Mouse (Mus musculus) mouse embryonic stem cell (cell line): Measurements from ENCODE around the gene Fbxw27.
"Not testable (repeated sequence)": the region's sequence is repeated elsewhere in the genome, so short reads cannot be mapped to it uniquely, and the experiment has no call there.

Source experiments
- in situ Hi-C, 2 experiments: fragments of 300-500 bp; cut with MboI; formaldehyde crosslinking; loops; 1 replicate in 1 of 2; 3 replicates in 1 of 2; pipeline ENCODE4 v1.14.3; 2019 to 2020; ENCODE audit warnings: low sequenced_read_pairs in 2 of 2, low pct_unique_long_range_greater_than_20kb in 1 of 2, mixed read lengths in 1 of 2; ENCODE audit not compliant: unreplicated experiment in 1 of 2

The Fbxw27 gene

DNA sequence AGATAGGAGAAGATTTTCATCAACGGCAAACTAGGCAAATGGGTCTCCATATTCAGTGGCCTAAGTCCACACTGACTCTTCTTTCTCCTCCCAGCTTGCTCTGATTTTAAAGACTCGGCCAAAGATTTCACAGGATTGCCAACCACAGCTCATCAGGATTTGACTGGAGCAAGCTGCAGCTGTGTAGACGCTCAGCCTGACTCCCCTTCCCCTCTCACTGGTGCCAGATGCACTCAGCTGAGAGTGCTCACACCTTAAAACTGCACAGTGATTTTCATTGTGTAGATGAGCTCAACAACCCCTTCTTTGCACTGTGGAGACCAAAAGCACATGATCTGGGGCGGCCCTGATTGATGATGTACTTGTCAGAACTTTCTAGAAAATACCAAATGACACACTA, at the start of gene Fbxw27:
Gene Fbxw27 (minus strand): TSS at position 101 of the 400 bp plus-strand sequence.
- in situ Hi-C loops = not testable (repeated sequence)

DNA sequence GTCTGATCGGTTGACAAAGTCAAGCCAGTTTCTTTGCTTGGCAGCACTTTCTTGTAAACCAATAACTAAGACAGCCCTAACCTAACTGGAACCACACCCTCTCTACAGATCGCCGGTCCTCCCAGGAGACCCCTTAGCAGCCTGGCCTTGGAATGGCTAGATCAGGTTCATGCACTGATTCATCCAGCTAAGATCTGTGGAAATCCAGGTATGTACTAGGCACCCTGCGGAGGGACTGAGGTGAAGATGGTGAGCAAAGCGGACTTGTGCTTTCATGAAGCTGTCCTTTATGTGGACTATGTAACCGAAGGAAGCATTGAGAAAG, 42.6 kb upstream of the Fbxw27 start:
- in situ Hi-C loops = no loop called here

DNA sequence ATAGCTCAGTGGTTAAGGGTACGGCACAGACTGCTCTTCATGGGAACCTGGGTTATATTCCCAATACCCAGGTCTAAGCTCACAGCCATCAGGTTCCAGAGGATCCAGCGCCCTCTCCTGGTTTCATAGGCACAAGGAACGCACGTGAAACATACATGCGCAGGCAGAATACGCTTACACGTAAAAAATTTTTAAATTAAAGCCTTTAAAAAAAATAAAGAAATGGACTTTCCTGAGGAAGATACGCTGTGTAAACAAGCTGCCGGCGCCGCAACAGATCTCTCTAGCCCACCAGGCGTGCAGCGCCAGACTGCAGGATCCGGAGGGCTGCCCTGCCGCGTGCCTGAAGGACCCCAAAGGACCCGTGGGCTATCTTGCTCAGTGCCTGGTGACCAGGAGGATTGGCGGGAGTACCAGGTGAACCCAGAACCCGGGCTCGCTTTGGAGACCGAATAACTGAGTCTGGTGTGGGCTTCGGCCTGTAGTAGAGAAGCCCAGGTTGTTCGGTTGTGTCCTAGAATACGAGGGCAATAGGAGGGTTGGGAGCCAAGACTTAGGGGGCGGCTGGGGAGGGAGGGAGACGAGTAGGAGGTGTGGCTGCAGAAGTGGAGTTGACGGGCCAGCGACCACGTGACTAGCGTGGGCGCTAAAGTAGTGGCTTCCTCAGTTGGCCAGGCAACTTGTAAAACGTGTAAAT, 42.1 kb upstream of the Fbxw27 start, which contains the start of gene Nme6:
Gene Nme6 (plus strand): TSS at position 359 of the 697 bp plus-strand sequence.
- in situ Hi-C loops = no loop called here

DNA sequence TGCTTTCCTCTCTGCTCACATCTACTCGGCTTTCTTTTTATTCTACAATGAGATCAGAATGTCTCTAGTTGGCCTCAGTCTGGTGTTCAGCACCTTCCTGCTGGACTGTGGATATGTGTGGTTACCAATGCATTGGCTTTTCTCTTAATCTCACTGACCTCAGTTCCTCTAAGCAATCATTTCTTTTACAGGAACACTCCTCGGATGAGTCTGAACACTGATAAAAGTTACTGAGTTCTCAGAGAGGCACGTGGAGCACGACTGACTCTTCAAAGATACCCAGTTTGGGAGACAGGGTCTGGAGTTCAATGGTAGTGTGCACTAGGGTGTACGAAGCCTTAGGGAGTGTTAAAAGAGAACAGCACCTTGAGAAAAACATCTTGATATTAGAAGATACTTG, 35.7 kb upstream of the Fbxw27 start:
- in situ Hi-C loops = no loop called here

DNA sequence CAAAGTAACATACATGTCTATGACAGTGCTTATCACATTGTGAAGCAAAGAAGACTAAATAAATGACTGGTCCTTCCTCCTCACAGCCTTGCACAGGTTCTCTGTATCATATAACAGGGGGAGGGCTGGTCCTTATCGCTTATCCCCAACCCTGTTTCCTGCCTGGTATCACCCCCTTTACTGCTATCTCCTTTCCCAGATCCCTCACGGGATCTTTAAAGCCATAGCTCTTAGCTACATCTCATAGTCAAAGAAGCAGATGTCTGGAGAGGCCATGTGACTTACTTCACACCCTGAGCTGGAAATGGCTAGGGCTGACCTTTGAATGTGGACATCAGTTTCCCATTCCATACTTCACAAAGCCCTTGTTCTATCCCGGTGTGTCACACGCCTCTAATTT, 35.3 kb upstream of the Fbxw27 start:
- in situ Hi-C loops = no loop called here

DNA sequence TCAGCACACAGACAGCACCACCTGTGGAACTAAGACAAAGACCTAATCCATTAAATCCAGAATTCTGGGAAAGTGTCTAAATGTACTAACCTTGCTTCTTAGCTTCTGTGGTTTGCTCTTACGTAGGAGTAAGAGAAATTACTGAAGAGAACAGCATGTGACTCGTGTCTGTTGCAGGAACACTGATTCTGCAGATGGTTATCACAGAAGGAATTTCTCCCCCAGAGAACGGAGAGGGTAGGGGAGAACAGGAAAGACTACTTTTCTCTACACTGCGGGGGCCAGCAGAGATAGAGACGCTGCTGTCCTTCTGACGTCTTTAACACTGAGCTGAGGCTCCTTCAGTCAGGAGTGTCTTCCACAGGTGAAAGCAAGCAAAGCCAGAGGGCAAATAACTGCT, 25.9 kb upstream of the Fbxw27 start:
- in situ Hi-C loops = no loop called here

DNA sequence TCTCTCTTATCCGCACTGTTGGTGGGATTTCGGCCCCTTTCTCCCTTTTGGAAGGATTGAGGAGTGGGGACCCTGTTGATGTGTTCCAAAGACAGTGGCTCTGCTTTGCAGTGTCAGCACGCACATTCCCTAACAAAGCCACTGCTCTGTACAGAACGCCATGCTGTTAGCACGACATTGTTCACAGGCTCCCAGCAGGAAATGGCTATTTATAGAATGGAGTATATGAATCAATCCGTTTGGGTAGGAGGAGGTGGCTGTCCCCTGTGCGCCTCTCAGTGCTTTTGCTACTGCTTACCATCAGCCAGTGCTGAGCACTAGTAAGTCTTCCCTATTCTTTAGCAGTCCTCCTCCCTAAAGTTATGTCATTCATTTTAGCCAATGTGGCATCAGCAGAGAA, 23.0 kb upstream of the Fbxw27 start:
- in situ Hi-C loops = no loop called here

DNA sequence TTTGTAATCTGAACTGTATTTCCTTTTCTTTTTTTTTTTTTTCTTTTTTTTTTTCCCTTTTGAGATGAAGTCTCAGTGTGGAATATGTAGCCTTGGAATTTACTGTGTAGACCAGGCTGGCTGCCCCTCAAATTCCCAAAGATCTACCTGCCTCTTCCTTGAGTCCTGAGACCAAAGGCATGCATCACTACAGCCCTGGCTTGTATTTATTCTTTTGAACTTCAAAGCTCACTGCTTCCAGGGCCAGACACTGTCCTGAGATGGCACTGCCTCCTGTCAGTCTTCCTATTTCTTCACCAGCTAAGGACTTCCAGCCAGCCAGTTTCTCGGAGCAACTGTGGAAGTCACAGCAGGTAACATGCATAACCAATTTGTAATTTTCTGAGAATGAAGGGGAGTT, 21.5 kb upstream of the Fbxw27 start, which contains the start of gene Spink8:
Gene Spink8 (plus strand): TSS at position 301 of the 400 bp plus-strand sequence.
- in situ Hi-C loops = no loop called here

DNA sequence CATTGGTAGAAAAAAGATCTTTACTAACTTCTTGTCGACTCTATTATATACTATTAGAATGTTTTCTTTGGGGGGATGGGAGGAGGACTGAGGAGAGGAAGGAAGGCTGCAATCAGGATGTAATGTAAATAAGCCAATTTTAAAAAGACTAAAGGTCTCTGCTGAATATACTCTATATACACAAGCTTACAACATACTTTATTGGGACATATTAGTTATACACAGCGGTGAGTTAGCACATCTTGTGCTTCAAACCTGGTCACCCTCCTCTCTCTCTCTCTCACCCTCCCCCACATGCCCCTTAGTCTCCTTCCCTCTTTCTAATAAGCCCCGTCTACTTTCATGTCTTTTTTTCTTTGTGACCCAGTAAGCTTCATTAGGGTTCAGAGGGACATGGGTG, 17.4 kb upstream of the Fbxw27 start:
- in situ Hi-C loops = no loop called here

DNA sequence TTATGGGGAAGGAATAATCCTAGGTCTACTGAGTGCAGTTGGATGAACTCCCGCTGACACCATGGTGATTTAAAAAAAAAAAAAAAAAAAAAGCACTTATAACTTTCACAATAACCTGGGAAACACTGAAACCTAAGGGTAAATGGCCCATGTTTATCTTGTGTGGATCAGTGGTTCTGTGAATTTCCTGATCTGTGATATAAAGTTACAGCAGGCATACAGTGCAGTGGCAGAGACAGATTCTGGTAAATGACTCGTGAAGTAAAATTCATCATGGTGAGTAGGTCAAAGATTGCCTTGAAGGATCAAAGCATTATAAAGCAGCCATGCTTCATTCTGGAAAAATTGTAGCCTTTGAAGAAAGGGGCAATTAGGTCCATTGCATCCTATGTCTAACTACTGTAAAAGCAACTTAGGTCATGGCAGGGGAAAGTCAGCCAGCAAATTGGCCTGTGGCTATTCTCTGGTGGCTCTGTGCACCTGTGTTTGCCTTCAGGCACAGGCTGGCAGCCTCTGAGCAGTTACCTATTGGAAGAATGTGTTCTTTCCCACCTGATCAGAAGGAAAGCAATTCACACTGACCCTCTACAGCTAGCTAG, 16.3 kb upstream of the Fbxw27 start:
- in situ Hi-C loops = no loop called here

DNA sequence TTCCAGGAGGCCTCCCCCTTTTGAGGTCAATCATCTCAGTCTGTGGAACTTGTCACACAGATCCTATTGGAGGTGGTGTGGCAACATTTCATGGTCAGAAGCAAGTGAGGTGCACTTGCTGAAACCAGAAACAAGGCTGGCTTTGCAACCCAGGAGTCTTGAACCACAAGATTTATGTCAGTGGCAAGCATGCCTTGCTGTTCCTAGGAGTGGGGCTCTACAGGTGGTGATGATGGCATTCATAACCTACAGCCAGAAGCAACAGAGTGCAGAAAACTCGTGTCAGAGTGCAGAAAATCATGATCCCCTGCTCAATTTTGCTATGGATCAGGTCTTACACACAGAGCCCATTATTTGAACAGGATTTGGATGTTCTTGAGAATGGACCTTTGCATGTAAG, 15.8 kb upstream of the Fbxw27 start:
- in situ Hi-C loops = no loop called here

DNA sequence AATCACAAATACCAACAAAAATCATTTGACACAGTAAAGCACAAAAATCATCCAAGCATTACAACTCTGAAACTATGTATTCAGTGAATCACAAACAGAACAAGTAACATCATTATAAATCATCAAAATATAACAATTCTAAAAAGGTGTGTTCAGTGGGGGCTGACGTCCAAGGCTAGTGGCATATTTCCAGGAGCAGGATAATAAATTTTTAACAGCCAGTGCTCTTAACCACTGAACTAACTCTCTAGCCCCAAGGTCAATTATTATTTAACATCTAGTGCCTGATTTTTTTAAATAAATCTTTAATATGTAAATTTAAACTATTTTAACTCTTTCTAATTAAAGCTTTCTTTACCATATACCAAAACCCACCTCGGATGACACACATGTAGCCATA, 15.1 kb upstream of the Fbxw27 start:
- in situ Hi-C loops = not testable (repeated sequence)

DNA sequence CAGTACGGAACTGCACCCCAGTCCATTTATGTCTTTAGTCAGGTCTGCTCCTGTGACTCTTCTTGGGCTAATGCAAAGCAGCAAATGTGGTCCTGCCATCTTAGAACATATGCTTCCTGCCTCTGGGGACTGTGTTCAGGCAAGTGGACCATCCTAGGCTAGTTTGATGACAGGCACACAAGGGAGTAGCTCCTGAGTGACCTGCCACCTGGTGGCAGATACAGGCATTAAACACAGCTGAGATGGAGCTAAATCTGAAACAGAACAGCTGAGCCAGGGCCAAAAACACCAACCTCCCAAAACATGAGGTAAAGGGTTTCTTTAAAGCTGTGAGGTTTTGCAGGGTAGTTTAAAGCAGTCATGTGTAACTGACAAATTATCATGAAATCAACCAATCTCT, 7.6 kb upstream of the Fbxw27 start:
- in situ Hi-C loops = no loop called here

DNA sequence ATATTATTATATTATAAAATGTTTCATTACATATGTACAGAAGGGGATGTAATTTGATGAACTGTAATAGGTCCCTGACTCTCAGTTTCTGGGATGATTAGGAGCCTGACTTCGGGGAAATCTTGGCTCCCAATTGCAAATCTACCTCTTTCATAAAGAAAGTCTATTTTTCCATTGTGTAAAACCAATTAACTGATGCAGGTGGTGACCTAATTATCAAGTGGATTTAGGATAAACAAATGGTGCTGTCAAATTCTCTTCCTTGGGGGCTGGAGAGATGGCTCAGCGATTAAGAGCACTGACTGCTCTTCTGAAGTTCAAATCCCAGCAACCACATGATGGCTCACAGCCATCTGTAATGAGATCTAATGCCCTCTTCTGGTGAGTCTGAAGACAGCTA, 5.3 kb upstream of the Fbxw27 start:
- in situ Hi-C loops = no loop called here

DNA sequence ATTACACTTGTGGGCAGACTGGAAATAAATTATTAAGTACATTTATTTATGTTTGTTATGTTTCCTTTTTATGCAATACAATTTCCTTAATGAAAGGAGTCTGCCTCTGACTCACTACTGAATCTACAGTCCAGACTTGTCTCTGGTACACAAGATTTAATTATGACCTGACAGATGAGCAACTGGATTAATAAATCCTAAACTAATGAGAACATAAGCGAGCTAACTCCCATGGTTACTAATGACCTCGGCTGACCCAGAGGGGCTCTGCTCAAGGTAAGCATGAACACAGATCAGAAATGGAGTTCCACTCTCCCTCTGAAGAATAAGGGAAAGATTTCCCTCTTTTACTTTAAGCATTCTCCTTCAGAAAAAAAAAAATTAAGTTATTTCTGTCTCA, 4.8 kb upstream of the Fbxw27 start:
- in situ Hi-C loops = no loop called here

DNA sequence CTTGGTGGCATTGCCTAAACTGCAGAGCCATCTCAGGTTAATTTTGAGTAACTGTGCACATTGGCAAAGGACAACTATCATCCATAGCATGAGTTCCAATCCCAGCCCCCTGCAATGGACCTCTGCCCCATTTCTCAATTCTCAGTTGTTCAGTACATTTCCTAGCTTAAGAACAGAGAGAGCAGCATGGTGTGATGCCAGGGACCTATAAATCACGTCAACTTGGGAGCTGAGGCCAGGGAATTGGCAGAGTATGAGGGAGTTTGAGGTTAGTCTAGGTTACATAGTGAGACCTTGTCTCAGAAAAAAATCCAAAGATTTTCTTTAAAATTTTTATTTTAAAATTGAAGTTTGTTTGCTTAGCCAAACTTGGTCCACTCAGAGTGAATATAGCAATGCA, 23.6 kb downstream of the Fbxw27 start:
- in situ Hi-C loops = not testable (repeated sequence)

DNA sequence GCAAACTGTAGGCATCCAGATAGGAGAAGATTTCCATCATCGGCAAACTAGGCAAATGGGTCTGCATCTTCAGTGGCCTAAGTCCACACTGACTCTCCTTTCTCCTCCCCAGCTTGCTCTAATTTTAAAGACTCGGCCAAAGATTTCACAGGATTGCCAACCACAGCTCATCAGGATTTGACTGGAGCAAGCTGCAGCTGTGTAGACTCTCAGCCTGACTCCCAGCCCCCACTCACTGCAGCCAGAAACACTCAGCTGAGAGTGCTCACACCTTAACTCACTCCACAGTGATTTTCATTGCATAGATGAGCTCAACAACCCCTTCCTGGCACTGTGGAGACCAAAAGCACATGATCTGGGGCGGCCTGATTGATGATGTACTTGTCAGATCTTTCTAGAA, 44.5 kb downstream of the Fbxw27 start, which contains the start of gene Fbxw26:
Gene Fbxw26 (minus strand): TSS at position 101 of the 400 bp plus-strand sequence.
- in situ Hi-C loops = not testable (repeated sequence)
